Mouse (Mus musculus): ENCODE results near the gene 1700001J03Rik.
A peak's percentile ranks its signal among the peaks of the same experiment; 100 is the strongest.
"Not testable (repeated sequence)": the region's sequence is repeated elsewhere in the genome, so short reads cannot be mapped to it uniquely, and the experiment has no call there.

Gene 1700001J03Rik

DNA sequence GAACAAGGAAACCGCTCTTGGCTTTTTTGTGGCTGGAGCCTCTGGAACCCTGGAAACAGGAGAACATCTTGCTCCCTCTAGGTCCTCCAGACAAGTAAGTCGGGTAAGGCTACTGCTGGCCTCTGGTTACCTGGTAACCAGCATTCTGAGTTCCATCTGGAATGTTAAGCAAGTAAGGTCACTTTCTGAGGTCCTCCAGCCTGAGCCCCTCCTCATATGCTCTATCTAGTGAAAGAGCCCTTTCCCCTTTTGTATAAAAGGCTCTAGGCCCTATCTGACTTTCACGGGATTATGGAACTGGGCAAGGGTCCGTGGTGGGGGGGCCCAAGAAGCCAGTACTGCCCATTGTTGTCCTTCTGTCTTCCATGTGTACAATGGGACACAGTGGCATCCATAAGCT is at the start of gene 1700001J03Rik:
Gene 1700001J03Rik, minus strand, starts transcription at position 101 of the 400 bp plus-strand sequence.
- DNase-seq: not testable (repeated sequence)

DNA sequence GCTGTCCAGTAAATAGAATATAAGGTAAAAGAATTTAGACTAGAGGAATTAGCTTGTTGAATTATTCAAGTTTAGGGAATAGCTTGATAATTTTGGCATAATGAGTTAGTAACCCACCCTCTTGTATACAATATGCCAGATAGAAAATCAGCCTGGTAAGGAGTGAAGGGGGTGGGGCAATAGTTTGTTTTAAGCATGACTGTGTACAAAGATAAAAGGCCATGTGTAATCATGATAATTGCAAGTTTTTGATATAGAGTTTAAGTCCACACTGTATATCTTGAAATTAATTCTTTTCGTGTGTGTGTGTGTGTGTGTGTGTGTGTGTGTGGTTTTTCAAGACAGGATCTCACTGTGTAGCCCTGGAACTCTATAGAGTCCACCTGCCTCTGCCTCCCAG is 49.2 kb upstream of the 1700001J03Rik start:
- DNase-seq: no peak

DNA sequence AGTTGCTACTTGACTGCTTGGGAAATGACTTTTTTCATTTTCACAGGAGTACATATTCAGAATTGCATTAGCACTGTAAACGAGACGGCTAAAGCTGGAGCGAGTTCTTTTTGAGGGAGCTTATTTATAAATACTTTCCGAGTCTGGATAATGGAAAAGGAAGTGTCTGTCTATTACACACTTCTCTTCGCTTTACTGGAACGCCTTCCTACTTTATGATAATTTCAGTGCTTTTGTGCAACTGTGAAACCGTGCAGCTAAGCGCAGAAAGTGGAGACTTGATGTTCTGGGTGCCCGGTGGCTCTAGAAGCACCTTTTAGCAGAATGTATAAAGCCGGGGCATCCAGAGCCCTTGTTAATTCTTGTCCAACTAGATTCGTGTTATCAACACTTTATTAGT is 47.7 kb upstream of the 1700001J03Rik start:
- no peak for DNase-seq

- DNase-seq: no peak
Observed at GRCm38 (mm10) chr5:146232056-146232675, 47.1 kb upstream of the 1700001J03Rik start.

DNA sequence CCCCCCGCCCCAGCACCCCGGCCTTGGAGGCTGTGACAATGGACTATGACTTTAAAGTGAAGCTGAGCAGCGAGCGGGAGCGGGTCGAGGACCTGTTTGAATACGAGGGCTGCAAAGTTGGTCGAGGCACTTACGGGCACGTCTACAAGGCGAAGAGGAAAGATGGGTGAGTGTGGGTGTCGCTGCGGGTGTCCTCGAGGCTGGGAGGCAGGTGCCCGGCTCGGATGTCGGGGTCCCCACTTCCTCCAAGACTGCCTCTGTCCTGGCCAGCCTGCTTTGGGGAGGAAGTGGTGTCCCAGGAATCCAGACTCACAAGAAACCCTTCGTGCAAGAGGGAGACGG is 46.5 kb upstream of the 1700001J03Rik start:
- peak; percentile 43 to 55 for DNase-seq

- DNase-seq: peak; percentile 83 to 87
Observed at GRCm38 (mm10) chr5:146230864-146231654, 46.0 kb upstream of the 1700001J03Rik start, which contains the start of gene Cdk8. TSS of gene Cdk8 (plus strand) at chr5:146231230.

GRCm38 (mm10) chr5:146229869-146230650 is 45.0 kb upstream of the 1700001J03Rik start:
- peak in 1 of 2 experiments; percentile 7 for DNase-seq

DNA sequence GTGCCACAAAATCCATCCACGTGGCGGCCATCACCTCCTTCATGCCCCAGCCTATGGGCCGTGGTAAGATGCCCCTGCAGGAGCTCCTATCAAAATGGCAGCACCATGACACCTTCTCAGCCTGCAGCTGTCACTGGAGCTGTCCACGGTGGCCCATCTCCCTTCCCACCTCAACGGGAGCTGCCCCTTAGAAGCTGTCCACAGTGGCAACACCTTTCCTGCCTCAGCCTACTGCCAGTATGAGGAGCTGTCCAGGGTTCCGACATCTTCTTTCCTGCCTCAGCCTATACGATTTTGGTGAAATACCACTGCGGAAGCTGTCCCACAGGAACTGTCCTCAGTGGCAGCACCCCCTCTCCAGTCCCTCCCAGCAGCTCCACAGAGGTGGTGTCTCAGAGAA is 42.4 kb upstream of the 1700001J03Rik start:
- no peak for DNase-seq

DNA sequence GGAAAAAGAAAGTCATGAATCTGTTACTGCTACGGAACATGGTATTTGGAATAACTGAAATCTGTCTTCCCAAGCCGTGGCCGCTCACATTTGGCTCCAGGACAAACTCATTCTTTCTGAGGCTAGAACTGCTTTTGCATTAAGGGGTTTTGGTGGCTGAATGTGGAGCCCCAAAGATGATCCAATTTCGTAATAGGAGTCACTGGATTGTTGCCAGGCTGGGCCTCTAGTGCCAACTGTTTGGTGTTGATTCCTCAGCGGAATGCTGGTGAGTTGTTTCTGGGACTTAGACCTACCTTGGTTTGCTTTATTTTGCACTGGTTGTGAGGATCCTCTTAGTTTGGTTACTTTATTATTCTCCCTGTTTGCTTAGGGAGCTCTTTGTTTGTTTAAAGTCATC is 38.7 kb upstream of the 1700001J03Rik start:
- DNase-seq: no peak

DNA sequence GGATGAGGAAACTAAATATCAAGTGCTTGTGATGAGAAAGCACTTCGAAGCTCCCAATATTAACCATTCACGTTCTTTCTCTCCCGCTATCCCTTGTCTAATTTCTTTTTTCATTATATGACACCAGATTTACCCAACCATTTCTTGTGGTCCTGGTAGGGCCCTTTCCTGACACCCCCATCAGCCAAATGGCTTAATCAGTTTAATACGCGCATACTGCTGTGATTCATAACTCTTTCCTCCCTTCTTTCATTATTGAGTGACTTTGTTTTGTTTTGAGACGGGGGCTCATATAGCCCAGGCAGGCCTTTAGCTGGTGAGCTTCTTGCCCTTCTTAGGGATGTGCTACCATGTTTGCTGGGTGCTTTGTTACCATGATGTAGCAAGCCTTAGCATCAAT is 36.6 kb upstream of the 1700001J03Rik start:
- DNase-seq: no peak

GRCm38 (mm10) chr5:146220879-146221714 is 36.0 kb upstream of the 1700001J03Rik start, which contains the start of gene Rnf6:
TSS of gene Rnf6 (minus strand) at chr5:146221555.
- DNase-seq: peak; percentile 91 to 95

GRCm38 (mm10) chr5:146220501-146220878 is 35.4 kb upstream of the 1700001J03Rik start:
- DNase-seq: no peak

- no peak for DNase-seq
Observed at GRCm38 (mm10) chr5:146205537-146205936, 20.4 kb upstream of the 1700001J03Rik start.

GRCm38 (mm10) chr5:146203921-146204320 is 18.8 kb upstream of the 1700001J03Rik start:
- DNase-seq: no peak

GRCm38 (mm10) chr5:146200580-146200979 is 15.5 kb upstream of the 1700001J03Rik start:
- DNase-seq: no peak

DNA sequence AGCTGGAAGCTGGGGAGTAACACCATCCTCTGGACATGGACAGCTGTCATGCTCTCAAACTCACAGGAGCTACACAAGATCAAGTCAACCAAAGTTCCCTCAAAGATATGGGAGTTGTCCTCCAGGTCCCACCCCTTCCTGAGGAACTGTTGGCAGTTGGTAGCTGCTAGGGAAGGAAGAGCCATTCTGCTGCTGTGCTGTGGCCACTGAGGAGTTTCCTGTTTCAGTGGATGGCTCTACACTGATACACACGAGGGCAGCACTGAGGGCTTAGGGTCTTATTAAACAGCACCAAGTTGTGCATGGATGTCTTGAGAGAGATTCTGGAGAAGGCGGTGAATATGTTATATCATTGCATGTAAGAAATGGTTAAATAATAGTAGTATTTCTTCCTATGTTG is 14.4 kb upstream of the 1700001J03Rik start:
- DNase-seq: no peak

DNA sequence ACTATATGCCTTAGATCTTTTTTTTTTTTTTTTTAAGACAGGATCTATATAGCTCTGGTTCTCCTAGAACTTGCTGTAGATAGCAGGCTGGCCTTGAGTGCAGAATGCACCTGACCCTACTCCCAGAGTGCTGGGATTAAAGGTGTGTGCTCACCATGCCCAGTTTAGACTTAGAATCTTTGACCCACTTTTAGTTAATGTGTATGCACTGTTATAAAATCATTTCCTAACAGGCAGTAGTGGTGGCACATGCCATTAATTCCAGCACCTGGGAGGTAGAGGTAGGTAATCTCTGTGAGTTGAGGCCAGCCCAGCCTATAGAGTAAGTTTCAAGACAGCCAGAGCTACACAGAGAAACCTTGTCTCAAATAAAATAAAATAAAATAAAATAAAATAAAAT is 14.0 kb upstream of the 1700001J03Rik start:
- DNase-seq: no peak

DNA sequence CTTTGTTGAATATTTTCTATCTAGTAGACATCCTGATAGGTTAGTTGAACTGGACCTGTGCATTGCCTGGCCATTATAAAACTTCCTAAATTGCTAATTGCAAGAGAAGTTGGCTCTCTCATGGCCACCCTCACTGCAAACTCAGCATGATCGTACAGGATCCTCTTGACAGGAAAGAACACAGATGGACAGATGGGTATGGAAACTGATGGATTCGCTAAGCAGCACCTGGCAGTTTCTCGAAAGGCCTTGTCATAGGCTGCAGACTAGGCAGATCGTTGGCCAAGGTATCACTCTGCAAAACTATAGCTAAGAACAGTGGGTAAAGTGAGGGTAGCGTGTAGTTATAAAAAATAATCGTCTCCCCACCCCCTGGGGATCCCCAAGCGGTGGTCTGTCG is 8.3 kb upstream of the 1700001J03Rik start:
- no peak for DNase-seq

- no peak for DNase-seq
Observed at GRCm38 (mm10) chr5:146190501-146191269, 5.6 kb upstream of the 1700001J03Rik start.

- no peak for DNase-seq
Observed at GRCm38 (mm10) chr5:146190093-146190492, 5.0 kb upstream of the 1700001J03Rik start.

DNA sequence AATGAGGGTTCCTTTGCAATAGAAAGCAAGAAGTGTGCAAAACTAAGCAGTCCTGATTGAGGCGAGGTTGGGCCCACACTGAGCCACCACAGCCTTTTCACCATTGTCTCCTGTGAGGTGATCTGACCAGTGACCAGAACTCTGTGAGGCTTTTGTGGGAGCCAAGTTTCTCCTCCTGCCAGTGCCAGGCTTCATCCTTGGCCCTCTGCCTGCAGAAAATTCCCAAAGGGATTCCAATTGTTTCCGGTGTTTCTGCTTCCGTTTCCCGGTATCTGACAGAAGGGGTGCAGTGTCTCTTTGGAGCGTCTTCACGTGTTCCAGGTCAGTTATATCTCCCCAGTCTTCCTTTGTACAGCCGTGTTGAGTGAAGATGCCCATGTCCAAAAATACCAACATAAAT is 3.6 kb upstream of the 1700001J03Rik start:
- DNase-seq: no peak

DNA sequence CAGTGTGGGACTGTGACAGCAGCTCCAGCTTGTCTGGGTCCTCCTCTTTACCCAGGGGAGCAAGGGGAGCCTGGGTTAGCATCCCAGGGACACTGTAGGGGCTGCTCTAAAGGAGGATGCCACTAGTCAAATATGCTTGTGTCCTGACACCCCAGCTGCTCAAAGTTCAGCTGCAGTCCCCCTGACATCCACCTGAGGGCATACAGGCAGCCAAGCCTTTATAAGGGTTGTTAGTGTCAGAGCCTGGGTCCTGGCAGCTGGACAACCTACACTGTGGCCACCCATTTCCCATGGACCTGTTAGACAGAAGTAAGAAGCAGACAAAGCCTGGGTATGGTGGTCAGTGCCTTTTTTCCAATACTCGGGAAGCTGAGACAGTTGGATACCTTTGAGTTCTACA is 3.0 kb upstream of the 1700001J03Rik start:
- DNase-seq: no peak
